Mouse (Mus musculus) kidney, postnatal 10 days (tissue): ENCODE measurements around the gene Fam71a.

ENCODE experiments used
- DNase-seq: peaks from one replicate; pipeline ENCODE4 v3.0.0; 2021; ENCODE audit warnings: mixed read lengths

Fam71a gene

GRCm38 (mm10) chr1:191122744-191123143 lies 41.9 kb downstream of the Fam71a start:
- no peak for DNase-seq

- no peak for DNase-seq
Measured at GRCm38 (mm10) chr1:191115514-191116238, 48.9 kb downstream of the Fam71a start.

GRCm38 (mm10) chr1:191114868-191115267 lies 49.7 kb downstream of the Fam71a start:
- no peak for DNase-seq
